Mouse (Mus musculus) liver, embryonic 12.5 days (tissue): ENCODE measurements around the gene Pbrm1. TPM values are rescaled to one million over a fixed set of nuclear protein-coding genes. Genes with fewer than 3 reads are reported as not detected.

Source experiments
- ATAC-seq: fragments of 200-750 bp; cut with Nextera tagmentation; 2 replicates; pipeline ENCODE4 v1.8.0; 2017; ENCODE audit warnings: moderate number of reproducible peaks, mild to moderate bottlenecking, moderate library complexity
- H3K27ac ChIP-seq: fragments of 300-500 bp; sonication (generic); 2 replicates; pipeline ENCODE4 v1.5.1; 2016; ENCODE audit warnings: mild to moderate bottlenecking
- H3K27me3 ChIP-seq: fragments of 300-500 bp; sonication (generic); replicated peaks from 2 replicates; pipeline ENCODE4 v1.6.1; 2016; ENCODE audit warnings: mild to moderate bottlenecking, moderate library complexity
- H3K36me3 ChIP-seq: fragments of 300-500 bp; sonication (generic); 2 replicates; pipeline ENCODE4 v1.6.1; 2016; ENCODE audit warnings: mild to moderate bottlenecking, moderate library complexity
- H3K4me1 ChIP-seq: fragments of 300-500 bp; sonication (generic); 2 replicates; pipeline ENCODE4 v1.6.1; 2016
- H3K4me2 ChIP-seq: fragments of 300-500 bp; sonication (generic); 2 replicates; pipeline ENCODE4 v1.6.1; 2016; ENCODE audit warnings: mild to moderate bottlenecking, moderate library complexity
- H3K4me3 ChIP-seq: fragments of 300-500 bp; sonication (generic); 2 replicates; pipeline ENCODE4 v1.5.1; 2016; ENCODE audit warnings: mild to moderate bottlenecking, moderate library complexity
- H3K9ac ChIP-seq: fragments of 300-500 bp; sonication (generic); 2 replicates; pipeline ENCODE4 v1.6.1; 2016; ENCODE audit warnings: mild to moderate bottlenecking, moderate library complexity
- H3K9me3 ChIP-seq: fragments of 300-500 bp; sonication (generic); replicated peaks from 2 replicates; pipeline ENCODE4 v1.6.1; 2016; ENCODE audit warnings: mild to moderate bottlenecking, moderate library complexity
- WGBS: fragments of 180-500 bp; shearing (Covaris S2); methylation state at CpG from one replicate; pipeline ENCODE4 v1.1.7; 2016; ENCODE audit not compliant: insufficient replicate concordance; 5-methylcytosine and 5-hydroxymethylcytosine counted together
- polyA plus RNA-seq: library from polyadenylated mRNA; unstranded; fragments of >200 nt; fragmentation: Nextera tagmentation; extraction: Ambion mirVana; gene quantifications from 2 replicates; pipeline ENCODE4 v1.2.1, GENCODE M21; 2016

Pbrm1 gene
- 94.9 and 95.8 TPM in 2 replicates for polyA plus RNA-seq

DNA sequence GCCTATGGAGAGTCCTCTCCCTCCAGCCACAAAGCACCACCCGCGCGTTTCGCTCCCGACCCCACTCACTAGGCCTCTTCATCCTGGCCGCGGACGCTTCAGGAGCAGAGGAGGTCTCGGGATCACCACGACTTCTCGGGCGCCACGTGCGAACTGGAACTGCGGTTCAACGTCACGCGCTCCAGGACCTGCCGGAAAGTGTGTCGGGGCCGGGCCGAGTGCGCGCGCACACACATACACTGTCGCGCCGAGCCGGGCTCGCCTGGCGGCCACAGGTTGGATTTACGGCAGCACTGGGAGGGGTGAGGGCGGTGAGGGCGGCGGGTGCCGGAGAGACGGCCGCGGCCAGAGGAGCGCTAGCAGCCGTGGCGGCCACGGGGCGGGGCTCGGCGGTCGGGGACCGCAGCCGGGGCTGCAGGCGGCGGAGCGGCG, at the start of gene Pbrm1, which contains the start of gene Gnl3:
TSS of gene Pbrm1 (plus strand) at position 279 of the 432 bp plus-strand sequence.
TSS of gene Gnl3 (minus strand) at position 293 of the 432 bp plus-strand sequence.
- Histone ChIP-seq H3K4me2 (peak within 1 kb of the TSS; percentile 95), H3K27me3 (no peaks in the 10 kb centered on the region), H3K4me3 (peak within 1 kb of the TSS; percentile 79), H3K9ac (peak within 1 kb of the TSS; percentile 89), H3K4me1 (peaks cover 57% of the 10 kb centered on the region), H3K9me3 (no peaks in the 10 kb centered on the region), H3K27ac (peak within 1 kb of the TSS; percentile 99), H3K36me3 (peaks cover 58% of the 10 kb centered on the region)
- 2% methylated on average over 43 of the region's 53 CpGs for whole genome bisulfite sequencing
- ATAC-seq = peak; percentile 87

DNA sequence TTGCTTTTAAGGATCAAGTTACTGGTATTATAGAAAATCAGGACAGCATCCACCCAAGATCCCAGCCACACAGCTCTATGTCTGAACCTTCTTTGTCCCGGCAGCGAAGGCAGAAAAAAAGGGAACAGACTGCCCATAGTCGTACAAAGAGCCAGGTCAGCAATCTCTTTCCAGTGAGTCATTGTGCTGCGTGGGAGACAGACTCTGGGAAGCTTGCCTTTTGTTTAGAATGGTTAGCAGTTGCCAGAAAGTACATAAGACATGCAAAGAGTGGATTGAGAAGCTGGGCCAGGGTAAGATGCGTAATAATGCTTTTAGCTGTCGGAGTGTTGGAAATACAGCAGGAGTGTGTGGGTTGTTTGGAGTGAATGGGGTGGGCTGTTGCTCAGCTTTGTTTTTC, 44.7 kb upstream of the Pbrm1 start:
- 67% methylated on average over 6 of the region's 6 CpGs for WGBS
- H3K4me3 ChIP-seq = no peak overlapping the region
- H3K9me3 ChIP-seq = no peaks in the 10 kb centered on the region
- no peaks in the 10 kb centered on the region for H3K4me1 ChIP-seq
- H3K36me3 ChIP-seq = peaks cover 22% of the 10 kb centered on the region
- no peak overlapping the region for H3K9ac ChIP-seq
- no peak overlapping the region for H3K27ac ChIP-seq
- H3K4me2 ChIP-seq = no peak overlapping the region
- H3K27me3 ChIP-seq = no peaks in the 10 kb centered on the region
- no peak for ATAC-seq

DNA sequence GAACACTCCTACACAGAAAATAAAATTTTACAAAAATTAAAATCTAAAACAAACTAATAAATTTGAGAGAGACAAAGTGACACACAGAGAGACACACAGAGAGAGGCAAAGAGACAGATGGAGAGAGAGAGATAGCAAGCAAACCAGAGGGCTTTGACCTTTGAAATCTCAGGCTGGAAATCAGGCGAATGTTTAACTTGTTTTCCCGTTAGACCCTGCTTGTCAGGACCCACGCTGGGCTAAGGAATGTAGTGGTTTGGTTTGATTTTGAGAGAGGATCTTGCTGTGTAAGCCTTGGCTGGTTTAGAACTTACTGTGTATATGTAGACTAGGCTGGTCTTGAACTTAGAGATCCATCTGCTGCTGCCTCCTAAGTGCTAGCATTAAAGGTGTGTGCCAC, 42.7 kb upstream of the Pbrm1 start:
- no peak overlapping the region for H3K4me2 ChIP-seq
- 60% methylated on average over 3 of the region's 3 CpGs for WGBS
- peaks cover 20% of the 10 kb centered on the region for H3K36me3 ChIP-seq
- 0 out of 2 replicates have a peak, but pooled peaks have one; percentile 24 for ATAC-seq
- no peak overlapping the region for H3K4me3 ChIP-seq
- H3K9ac ChIP-seq = no peak overlapping the region
- peak overlapping the region; percentile 53; the same call in 1 of the 2 replicates for H3K27ac ChIP-seq
- H3K9me3 ChIP-seq = no peaks in the 10 kb centered on the region
- H3K27me3 ChIP-seq = no peaks in the 10 kb centered on the region
- H3K4me1 ChIP-seq = no peaks in the 10 kb centered on the region

DNA sequence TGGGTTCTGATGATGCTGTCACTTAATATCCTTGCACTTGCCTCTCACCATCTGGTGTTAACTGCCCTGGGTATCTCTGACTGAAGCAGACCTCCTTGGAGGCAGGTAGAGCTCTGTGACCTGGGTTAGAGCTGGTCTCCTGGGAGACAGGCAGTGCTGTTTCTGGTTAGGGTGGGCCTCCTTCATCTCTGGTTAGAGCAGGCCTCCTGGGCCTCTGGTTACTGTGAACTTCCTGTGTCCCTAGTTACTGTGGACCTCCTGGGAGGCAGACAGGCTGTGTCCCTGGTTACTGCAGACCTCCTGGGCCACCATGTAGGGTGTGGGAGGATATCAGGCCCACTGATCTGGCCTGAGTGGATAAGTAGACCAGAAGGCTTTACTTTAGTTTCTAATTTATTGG, 22.5 kb upstream of the Pbrm1 start:
- Histone ChIP-seq H3K4me1 (peaks cover 25% of the 10 kb centered on the region), H3K4me3 (no peak overlapping the region), H3K4me2 (no peak overlapping the region), H3K9ac (no peak overlapping the region), H3K9me3 (no peaks in the 10 kb centered on the region), H3K27ac (no peak overlapping the region), H3K36me3 (peaks cover 24% of the 10 kb centered on the region), H3K27me3 (no peaks in the 10 kb centered on the region)
- no peak for ATAC-seq

DNA sequence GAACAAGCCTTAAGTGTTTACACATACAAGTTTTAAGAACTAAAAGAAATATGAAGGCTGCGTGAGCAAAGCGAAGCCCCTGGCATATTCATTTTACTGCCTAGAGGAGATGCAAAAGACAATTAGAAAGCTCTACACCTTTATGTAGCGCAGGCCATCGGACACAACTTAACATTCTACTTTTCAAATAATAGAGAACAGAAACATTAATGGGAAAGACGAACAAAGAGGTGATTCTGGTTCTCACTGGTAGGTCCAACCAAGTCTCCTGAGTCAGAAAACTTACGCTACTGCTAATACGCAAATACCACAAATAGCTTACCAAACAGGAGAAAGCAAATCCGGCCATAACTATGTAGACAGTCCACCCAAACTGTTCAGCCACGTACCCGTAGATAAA, 18.6 kb upstream of the Pbrm1 start:
- Histone ChIP-seq H3K36me3 (peaks cover 24% of the 10 kb centered on the region), H3K27ac (peak overlapping the region; percentile 94), H3K9ac (peak overlapping the region; percentile 84), H3K4me2 (peak overlapping the region; percentile 89), H3K9me3 (no peaks in the 10 kb centered on the region), H3K27me3 (no peaks in the 10 kb centered on the region), H3K4me1 (peaks cover 36% of the 10 kb centered on the region), H3K4me3 (peak overlapping the region; percentile 91)
- 52% methylated on average over 10 of the region's 10 CpGs for WGBS
- no peak for ATAC-seq

DNA sequence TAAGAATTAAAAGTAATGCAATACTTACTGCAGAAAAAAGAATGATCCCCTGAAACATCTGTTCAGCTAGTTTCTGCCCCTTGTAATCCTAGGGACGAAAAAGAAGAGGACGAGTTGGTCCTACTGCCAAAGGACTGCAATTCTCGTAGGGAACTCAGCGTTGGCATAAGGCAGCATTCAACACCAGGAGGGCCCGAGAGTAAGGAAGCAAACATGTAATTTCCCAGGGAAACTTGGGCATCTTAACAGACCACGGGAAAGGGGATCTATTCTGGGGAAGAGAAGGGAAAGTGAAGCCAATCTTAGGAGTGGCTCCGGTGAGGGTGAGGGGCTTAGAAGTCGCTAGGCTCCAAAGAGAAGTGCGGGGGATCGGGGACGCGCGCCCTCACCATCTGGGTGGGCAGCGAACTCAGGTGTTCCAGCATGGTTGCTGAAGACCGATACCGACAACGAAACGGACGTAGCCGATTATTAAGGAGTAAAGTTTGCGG, 18.1 kb upstream of the Pbrm1 start:
- peaks cover 24% of the 10 kb centered on the region for H3K36me3 ChIP-seq
- H3K4me1 ChIP-seq = peaks cover 36% of the 10 kb centered on the region
- no peaks in the 10 kb centered on the region for H3K9me3 ChIP-seq
- H3K27me3 ChIP-seq = no peaks in the 10 kb centered on the region
- under 1% methylated on average over 21 of the region's 21 CpGs for WGBS
- H3K4me3 ChIP-seq = peak overlapping the region; percentile 91
- no peak for ATAC-seq
- H3K9ac ChIP-seq = peak overlapping the region; percentile 84
- H3K4me2 ChIP-seq = peak overlapping the region; percentile 89
- peak overlapping the region; percentile 94 for H3K27ac ChIP-seq

DNA sequence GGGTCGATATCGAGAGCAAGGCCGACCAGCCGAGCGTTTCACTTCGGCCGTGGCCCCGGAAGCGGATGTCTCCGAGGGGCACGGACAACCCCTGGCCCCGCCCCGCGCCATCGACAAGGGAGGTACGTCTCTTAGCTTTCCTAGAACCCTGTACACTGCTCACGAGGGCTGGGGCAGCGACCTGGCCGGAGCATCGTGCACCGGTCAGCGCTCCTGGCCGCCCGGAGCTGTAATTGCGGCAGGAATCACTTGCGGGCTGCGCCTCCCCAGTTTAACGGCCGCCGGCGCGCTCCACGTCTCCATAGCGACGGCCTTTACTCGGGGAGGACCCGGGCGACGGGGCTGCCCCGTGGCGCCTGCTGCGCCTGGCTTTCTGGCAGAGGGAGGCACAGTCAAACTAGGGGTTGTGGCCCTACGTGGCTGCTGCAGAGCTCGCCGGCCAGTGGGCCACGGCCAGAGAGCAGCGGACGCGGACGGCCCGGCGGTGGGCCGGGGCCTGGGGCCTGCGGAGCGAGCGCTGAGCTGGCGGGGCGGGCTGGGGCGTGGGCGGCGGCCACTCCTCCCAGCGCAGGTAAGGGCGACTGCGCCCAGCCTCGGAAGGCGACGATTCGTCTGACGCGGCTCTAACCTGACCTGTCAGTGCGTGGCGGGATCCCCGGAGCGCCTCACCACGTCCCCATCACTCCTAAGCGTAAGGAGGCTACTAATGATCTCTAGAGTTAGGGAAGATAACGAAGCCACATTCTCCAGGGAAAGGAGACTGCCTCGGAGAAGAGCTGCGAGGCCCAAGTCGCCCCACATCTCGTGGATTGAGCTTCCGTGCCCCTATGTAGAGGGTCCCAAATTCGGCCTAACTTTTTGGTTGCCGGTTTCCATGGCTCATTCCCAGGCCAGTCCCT, 17.4 kb upstream of the Pbrm1 start, which contains the start of the genes Glt8d1 and Spcs1:
TSS of gene Glt8d1 (plus strand) at position 94 of the 899 bp plus-strand sequence.
TSS of gene Spcs1 (minus strand) at position 366 of the 899 bp plus-strand sequence.
- peak within 1 kb of the TSS; percentile 89 for H3K4me2 ChIP-seq
- H3K36me3 ChIP-seq = peaks cover 24% of the 10 kb centered on the region
- H3K9ac ChIP-seq = peak within 1 kb of the TSS; percentile 84
- peaks cover 36% of the 10 kb centered on the region for H3K4me1 ChIP-seq
- H3K4me3 ChIP-seq = peak within 1 kb of the TSS; percentile 91
- peak within 1 kb of the TSS; percentile 94 for H3K27ac ChIP-seq
- under 1% methylated on average over 84 of the region's 84 CpGs for WGBS
- no peaks in the 10 kb centered on the region for H3K9me3 ChIP-seq
- peak; percentile 88 for ATAC-seq
- H3K27me3 ChIP-seq = no peaks in the 10 kb centered on the region

DNA sequence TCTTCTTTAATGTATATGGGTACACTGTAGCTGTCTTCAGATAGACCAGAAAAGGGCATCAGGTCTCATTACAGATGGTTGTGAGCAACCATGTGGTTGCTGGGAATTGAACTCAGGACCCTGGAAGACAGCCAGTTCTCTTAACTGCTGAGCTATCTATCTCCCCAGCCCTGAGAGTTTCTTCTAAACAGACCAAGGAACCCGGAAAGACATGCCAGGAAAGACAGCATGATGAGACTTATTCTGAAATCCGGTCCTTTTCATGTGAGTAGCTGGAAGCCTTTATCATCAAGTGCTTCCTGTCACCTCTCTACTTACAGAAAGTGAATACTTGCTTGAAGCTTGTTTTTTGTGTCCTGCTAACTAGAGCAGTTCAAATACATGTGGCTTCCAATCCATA, 14.4 kb upstream of the Pbrm1 start:
- Histone ChIP-seq H3K9me3 (no peaks in the 10 kb centered on the region), H3K4me1 (peaks cover 44% of the 10 kb centered on the region), H3K4me2 (no peak overlapping the region), H3K36me3 (peaks cover 18% of the 10 kb centered on the region), H3K27ac (no peak overlapping the region), H3K4me3 (no peak overlapping the region), H3K9ac (no peak overlapping the region), H3K27me3 (no peaks in the 10 kb centered on the region)
- ATAC-seq = no peak
- WGBS = 59% methylated on average over 2 of the region's 2 CpGs

DNA sequence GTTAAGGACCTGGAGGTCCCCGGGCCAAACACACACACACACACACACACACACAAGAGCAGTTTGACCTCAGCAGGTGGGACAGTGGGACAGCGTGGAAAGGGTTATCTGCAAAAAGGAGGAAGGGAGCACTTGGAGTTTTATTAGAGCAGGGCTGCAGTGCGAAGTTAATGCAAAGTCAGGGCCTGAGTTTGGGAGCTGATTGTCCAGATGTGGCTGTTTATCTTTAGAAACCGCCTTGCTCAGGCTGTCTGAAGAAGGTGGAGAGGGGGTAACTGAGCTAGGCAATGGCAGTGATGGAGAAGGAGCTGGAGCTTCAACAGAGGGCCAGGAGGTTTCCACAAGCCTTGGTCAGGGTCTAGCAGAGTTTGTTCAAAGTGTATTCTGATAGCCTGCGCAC, 12.2 kb upstream of the Pbrm1 start:
- H3K9me3 ChIP-seq = no peaks in the 10 kb centered on the region
- peak; percentile 77 for ATAC-seq
- H3K4me3 ChIP-seq = no peak overlapping the region
- H3K27me3 ChIP-seq = no peaks in the 10 kb centered on the region
- peak overlapping the region; percentile 22; the same call in 1 of the 2 replicates for H3K9ac ChIP-seq
- H3K27ac ChIP-seq = peak overlapping the region; percentile 66
- H3K36me3 ChIP-seq = peaks cover 35% of the 10 kb centered on the region
- peaks cover 33% of the 10 kb centered on the region for H3K4me1 ChIP-seq
- WGBS = 49% methylated on average over 5 of the region's 5 CpGs
- H3K4me2 ChIP-seq = peak overlapping the region; percentile 19; the same call in 1 of the 2 replicates

DNA sequence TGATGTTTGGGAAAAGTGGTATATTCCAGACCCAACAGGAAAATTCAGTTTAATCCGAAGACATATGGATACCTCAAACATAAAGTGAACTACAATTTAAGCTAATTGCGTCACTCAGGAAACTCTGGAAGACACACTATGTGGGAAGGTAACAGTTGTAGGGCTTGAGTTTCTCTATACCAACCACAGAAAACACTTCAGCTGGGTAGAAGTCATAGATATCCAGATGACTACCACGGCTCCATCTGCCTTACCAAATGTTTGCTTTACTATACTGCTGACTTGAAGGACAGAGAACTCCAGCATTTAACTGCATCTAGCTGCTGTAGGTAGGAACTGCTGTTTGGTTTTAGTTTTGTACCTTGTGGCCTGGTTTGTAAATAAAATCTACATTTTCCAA, 7.3 kb upstream of the Pbrm1 start:
- WGBS = 78% methylated on average over 3 of the region's 3 CpGs
- Histone ChIP-seq H3K9ac (no peak overlapping the region), H3K4me2 (no peak overlapping the region), H3K4me1 (peaks cover 26% of the 10 kb centered on the region), H3K36me3 (peaks cover 83% of the 10 kb centered on the region), H3K9me3 (no peaks in the 10 kb centered on the region), H3K4me3 (no peak overlapping the region), H3K27me3 (no peaks in the 10 kb centered on the region), H3K27ac (0 out of 2 replicates have a peak overlapping the region, but pooled peaks have one; percentile 7)
- no peak for ATAC-seq

DNA sequence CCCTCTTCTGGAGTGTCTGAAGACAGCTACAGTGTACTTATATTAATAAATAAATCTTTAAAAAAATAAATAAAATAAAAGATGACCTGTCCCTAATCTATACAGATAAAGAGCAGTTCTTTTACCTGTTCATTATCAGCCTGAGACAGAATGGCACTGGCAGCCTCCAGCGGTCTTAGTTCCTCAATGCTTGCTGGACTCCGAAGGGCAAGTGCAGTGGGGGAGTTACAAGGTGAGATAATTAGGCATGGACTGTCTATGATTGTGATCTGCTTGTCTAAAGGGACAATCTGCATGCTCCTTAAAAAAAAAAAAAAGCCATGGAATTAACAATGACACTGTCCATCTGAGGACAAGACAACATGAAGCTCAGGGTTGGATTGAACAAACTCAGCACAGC, 5.0 kb upstream of the Pbrm1 start:
- Histone ChIP-seq H3K4me1 (peaks cover 26% of the 10 kb centered on the region), H3K27ac (no peak overlapping the region), H3K4me3 (no peak overlapping the region), H3K9me3 (no peaks in the 10 kb centered on the region), H3K27me3 (no peaks in the 10 kb centered on the region), H3K4me2 (no peak overlapping the region), H3K9ac (no peak overlapping the region), H3K36me3 (peaks cover 89% of the 10 kb centered on the region)
- WGBS = 78% methylated on average over 2 of the region's 2 CpGs
- no peak for ATAC-seq

DNA sequence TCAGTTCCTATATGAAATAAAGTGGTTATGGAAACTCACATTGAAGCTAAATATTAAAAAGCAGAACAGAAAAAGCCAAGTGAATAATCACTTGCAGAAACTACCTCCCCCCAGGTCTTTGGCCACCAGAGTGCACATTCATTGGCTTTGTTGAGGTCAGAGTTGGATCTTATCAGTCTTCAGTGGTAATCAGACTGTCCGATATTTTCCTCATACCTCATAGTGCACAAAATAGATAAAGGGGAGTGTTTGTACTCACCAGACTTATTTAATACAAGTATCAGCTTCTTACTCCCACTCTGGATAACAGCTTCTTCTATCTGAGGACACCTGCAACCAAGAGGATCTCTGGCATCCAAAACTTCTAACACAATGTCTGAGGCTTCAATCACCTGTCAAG, 2.9 kb upstream of the Pbrm1 start:
- no peaks in the 10 kb centered on the region for H3K27me3 ChIP-seq
- 30% methylated on average over 1 of the region's 1 CpGs for WGBS
- H3K4me2 ChIP-seq = peak overlapping the region; percentile 95
- H3K4me3 ChIP-seq = peak overlapping the region; percentile 79; the same call in 1 of the 2 replicates
- no peaks in the 10 kb centered on the region for H3K9me3 ChIP-seq
- peaks cover 37% of the 10 kb centered on the region for H3K4me1 ChIP-seq
- ATAC-seq = no peak
- H3K27ac ChIP-seq = peak overlapping the region; percentile 99
- H3K36me3 ChIP-seq = peaks cover 68% of the 10 kb centered on the region
- H3K9ac ChIP-seq = peak overlapping the region; percentile 89; the same call in 1 of the 2 replicates
